12 mouse cellular contexts compared by ENCODE assay signal in the genomic region with DNA sequence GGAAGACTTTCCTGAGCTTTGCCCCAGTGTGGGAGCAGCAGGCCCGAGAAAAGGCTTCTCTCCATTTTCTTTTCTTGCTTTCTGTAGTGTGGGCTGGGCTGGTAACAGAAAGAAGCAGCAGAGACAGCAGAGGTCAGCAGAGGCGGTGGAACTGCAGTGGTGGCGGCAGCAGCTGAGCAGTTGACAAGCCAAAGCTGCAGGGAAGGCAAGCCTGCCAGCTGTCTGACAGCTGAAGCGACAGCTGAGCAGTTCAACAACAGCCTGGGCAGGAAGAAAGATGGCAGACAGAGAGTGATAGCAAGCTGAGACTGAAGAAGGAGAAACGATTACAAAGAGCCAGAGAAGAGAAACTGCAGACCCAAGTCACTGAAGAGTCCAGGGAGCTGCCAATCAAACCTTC. TPM values are rescaled to one million over a fixed set of nuclear protein-coding genes. Genes with fewer than 3 reads are reported as not detected.
DNase-seq lines count a peak whose midpoint lies in the region; ATAC-seq and TF ChIP-seq lines count a peak whose summit lies in the region.
"Had no signal": no experiment of that assay in that cellular context is flagged by ENCODE, and none has a peak within 500 bp of the region (broad histone marks: within the 10 kb centered on the region; RNA-seq: fewer than 3 reads in every experiment).

No protein-coding gene starts in this region.

- H3K4me3 ChIP-seq in layer of hippocampus, adult 2 months = no peak overlapping the region
- no peak overlapping the region for H3K4me3 ChIP-seq in heart, embryonic 16.5 days (ENCODE audit: low read length)
- H3K4me3 ChIP-seq: lung, embryonic 15.5 days; neural tube, embryonic 12.5 days had no signal

- DNase-seq in layer of hippocampus, adult 2 months (ENCODE audit: low spot score in 2 of 2) = no peak
- DNase-seq in layer of hippocampus, adult 18-20 months (ENCODE audit: low spot score in 2 of 2) = no peak
- DNase-seq in gastrocnemius, adult 8-10 months (ENCODE audit: low spot score in 2 of 2) = peak; percentile 31 to 61
- peak; percentile 4 for DNase-seq in lung, postnatal 25 days (ENCODE audit: low spot score)
- DNase-seq in frontal cortex, adult 2 months (ENCODE audit: extremely low spot score in 1 of 2, low spot score in 1 of 2) = no peak
- no peak for DNase-seq in spleen, postnatal 4 days (ENCODE audit: low spot score in 2 of 2)
- DNase-seq: cerebellum, adult 8-10 months; right cerebral cortex, postnatal 4 days; thymus, postnatal 25 days had no signal

- peak overlapping the region; percentile 99; the same call in 1 of the 2 replicates for H3K27ac ChIP-seq in layer of hippocampus, adult 2 months
- H3K27ac ChIP-seq in heart, embryonic 16.5 days (ENCODE audit: low read length) = peak overlapping the region; percentile 10; the same call in 1 of the 2 replicates
- H3K27ac ChIP-seq: lung, embryonic 15.5 days; neural tube, embryonic 12.5 days had no signal

- no peaks in the 10 kb centered on the region for H3K9me3 ChIP-seq in heart, embryonic 16.5 days (replicated peaks; ENCODE audit: control insufficient read depth, low read length)
- H3K9me3 ChIP-seq: lung, embryonic 15.5 days; neural tube, embryonic 12.5 days had no signal

- no peak overlapping the region for H3K9ac ChIP-seq in heart, embryonic 16.5 days (ENCODE audit: low read length)
- H3K9ac ChIP-seq: lung, embryonic 15.5 days; neural tube, embryonic 12.5 days had no signal

- peaks cover 4% of the 10 kb centered on the region; the same call in 1 of the 2 replicates for H3K36me3 ChIP-seq in heart, embryonic 16.5 days (ENCODE audit: control insufficient read depth, insufficient read depth)

- no peaks in the 10 kb centered on the region for H3K27me3 ChIP-seq in heart, embryonic 16.5 days (ENCODE audit: control insufficient read depth, insufficient read depth, low read length)
- H3K27me3 ChIP-seq: lung, embryonic 15.5 days; neural tube, embryonic 12.5 days had no signal

- no peak overlapping the region for H3K4me2 ChIP-seq in heart, embryonic 16.5 days (ENCODE audit: low read depth, low read length)
- H3K4me2 ChIP-seq: lung, embryonic 15.5 days; neural tube, embryonic 12.5 days had no signal

- 41% methylated on average over 5 of the region's 5 CpGs for WGBS in heart, embryonic 16.5 days

- 0 out of 2 replicates have a peak, but pooled peaks have one; percentile 29 for TF ChIP-seq CTCF in layer of hippocampus, adult 2 months (conservative IDR thresholded peaks at IDR 0.05)

- ATAC-seq in heart, embryonic 16.5 days (replicated peaks; ENCODE audit: extremely low read depth, insufficient read depth, low FRiP score) = no peak

- peaks cover 24% of the 10 kb centered on the region for H3K4me1 ChIP-seq in heart, embryonic 16.5 days (ENCODE audit: control insufficient read depth, insufficient read depth, low read length)

RNA-seq across cellular contexts. Expression of gene Iba57, which starts 2.1 kb away (rescaled TPM):
- 1 to 10 TPM; 7.8 to 8.7 TPM for total RNA-seq in layer of hippocampus, adult 2 months (2021)
- total RNA-seq in layer of hippocampus, adult 18-20 months (2021) = 1 to 10 TPM; 6.7 TPM
- 1 to 10 TPM; 6.1 to 7.4 (median 7.0) TPM for total RNA-seq in gastrocnemius, adult 8-10 months (2022)
- polyA plus RNA-seq in heart, embryonic 16.5 days (2015; fragmentation: Nextera tagmentation; extraction: Ambion mirVana) = 9.5 and 10.4 TPM in 2 replicates
- polyA plus RNA-seq in frontal cortex, adult 2 months (2012; rRNA removed) = 6.4 and 7.0 TPM in 2 replicates

RNA-seq across cellular contexts. Expression of gene Gjc2, which starts 21.6 kb away (rescaled TPM):
- total RNA-seq in layer of hippocampus, adult 2 months (2021) = 10 to 100 TPM; 10.2 to 10.8 TPM
- total RNA-seq in layer of hippocampus, adult 18-20 months (2021) = 10 to 100 TPM; 11.9 to 13.6 TPM
- under 1 TPM in 1 of 4 experiments, not detected in 3; 0.16 TPM for total RNA-seq in gastrocnemius, adult 8-10 months (2022)
- 0.50 and 0.54 TPM in 2 replicates for polyA plus RNA-seq in heart, embryonic 16.5 days (2015; fragmentation: Nextera tagmentation; extraction: Ambion mirVana)
- 13.8 and 16.7 TPM in 2 replicates for polyA plus RNA-seq in frontal cortex, adult 2 months (2012; rRNA removed)

RNA-seq across cellular contexts. Expression of gene Obscn, which starts 25.2 kb away (rescaled TPM):
- total RNA-seq in layer of hippocampus, adult 2 months (2021) = 1 to 10 TPM; 1.2 to 1.5 TPM
- total RNA-seq in layer of hippocampus, adult 18-20 months (2021) = 1 to 10 TPM in 1 of 2 experiments, under 1 TPM in 1; 0.91 to 1.7 TPM
- 1,000 to 10,000 TPM; 2,003 to 2,639 (median 2,223) TPM for total RNA-seq in gastrocnemius, adult 8-10 months (2022)
- polyA plus RNA-seq in heart, embryonic 16.5 days (2015; fragmentation: Nextera tagmentation; extraction: Ambion mirVana) = 87.2 and 91.9 TPM in 2 replicates
- polyA plus RNA-seq in frontal cortex, adult 2 months (2012; rRNA removed) = 1.1 and 1.4 TPM in 2 replicates

RNA-seq across cellular contexts. Expression of gene Guk1, which starts 30.6 kb away (rescaled TPM):
- 100 to 1,000 TPM; 134 to 136 TPM for total RNA-seq in layer of hippocampus, adult 2 months (2021)
- 100 to 1,000 TPM; 148 to 152 TPM for total RNA-seq in layer of hippocampus, adult 18-20 months (2021)
- 10 to 100 TPM; 36.2 to 43.1 (median 36.8) TPM for total RNA-seq in gastrocnemius, adult 8-10 months (2022)
- 130 and 140 TPM in 2 replicates for polyA plus RNA-seq in heart, embryonic 16.5 days (2015; fragmentation: Nextera tagmentation; extraction: Ambion mirVana)
- polyA plus RNA-seq in frontal cortex, adult 2 months (2012; rRNA removed) = 232 and 250 TPM in 2 replicates

RNA-seq across cellular contexts. Expression of gene Mrpl55, which starts 40.9 kb away (rescaled TPM):
- total RNA-seq in layer of hippocampus, adult 2 months (2021) = 10 to 100 TPM; 37.3 to 39.3 TPM
- total RNA-seq in layer of hippocampus, adult 18-20 months (2021) = 10 to 100 TPM; 35.9 to 42.8 TPM
- 10 to 100 TPM; 51.9 to 58.6 (median 56.0) TPM for total RNA-seq in gastrocnemius, adult 8-10 months (2022)
- 115 and 131 TPM in 2 replicates for polyA plus RNA-seq in heart, embryonic 16.5 days (2015; fragmentation: Nextera tagmentation; extraction: Ambion mirVana)
- polyA plus RNA-seq in frontal cortex, adult 2 months (2012; rRNA removed) = 48.7 and 58.2 TPM in 2 replicates

Comparison
In these comparisons a context has a peak if more than half of its experiments do, and no peak if none do; other contexts are left out.
1. DNase-seq: peak in gastrocnemius, adult 8-10 months (2 of 2) and lung, postnatal 25 days (single experiment); none in layer of hippocampus, adult 2 months (0 of 2), layer of hippocampus, adult 18-20 months (0 of 2), frontal cortex, adult 2 months (0 of 2) and spleen, postnatal 4 days (0 of 2).
2. RNA of gene Gjc2, which starts 21.6 kb away (total RNA-seq): 11.9 to 13.6 TPM in layer of hippocampus, adult 18-20 months and 10.2 to 10.8 TPM in layer of hippocampus, adult 2 months; 0.16 TPM in gastrocnemius, adult 8-10 months; every median in the first group is over 4 times any median in the second.
3. RNA of gene Obscn, which starts 25.2 kb away (total RNA-seq): 2,003 to 2,639 TPM in gastrocnemius, adult 8-10 months; 0.91 to 1.7 TPM in layer of hippocampus, adult 18-20 months and 1.2 to 1.5 TPM in layer of hippocampus, adult 2 months; every median in the first group is over 100 times any median in the second.